Mouse (Mus musculus): Measurements from ENCODE around the gene Idh2. TPM values are rescaled to one million over a fixed set of nuclear protein-coding genes. Genes with fewer than 3 reads are reported as not detected.

Gene Idh2
- polyA plus RNA-seq, 1 experiment from 2014 or later: 215 TPM

- Histone ChIP-seq H3K4me1 (ENCODE audit: control insufficient read depth, insufficient read depth, low read depth, low read length) (peaks cover 22% of the 10 kb centered on the region), H3K36me3 (ENCODE audit: control insufficient read depth, insufficient read depth, low read length) (0 out of 2 replicates have a peak, but pooled peaks cover 2% of the 10 kb centered on the region), H3K27me3 (replicated peaks; ENCODE audit: control insufficient read depth, insufficient read depth, low read length) (no peaks in the 10 kb centered on the region), H3K9ac (ENCODE audit: low read depth, low read length) (no peak overlapping the region), H3K4me3 (ENCODE audit: low read length) (no peak overlapping the region), H3K4me2 (ENCODE audit: low read length) (no peak overlapping the region), H3K9me3 (ENCODE audit: control insufficient read depth, low read length) (no peaks in the 10 kb centered on the region), H3K27ac (ENCODE audit: low read depth, low read length) (no peak overlapping the region)
- ATAC-seq: no peak
- WGBS: 68% methylated on average over 9 of the region's 9 CpGs
These were observed 3.8 kb downstream of the Idh2 start for GRCm38 (mm10) chr7:80111066-80112045.

DNA sequence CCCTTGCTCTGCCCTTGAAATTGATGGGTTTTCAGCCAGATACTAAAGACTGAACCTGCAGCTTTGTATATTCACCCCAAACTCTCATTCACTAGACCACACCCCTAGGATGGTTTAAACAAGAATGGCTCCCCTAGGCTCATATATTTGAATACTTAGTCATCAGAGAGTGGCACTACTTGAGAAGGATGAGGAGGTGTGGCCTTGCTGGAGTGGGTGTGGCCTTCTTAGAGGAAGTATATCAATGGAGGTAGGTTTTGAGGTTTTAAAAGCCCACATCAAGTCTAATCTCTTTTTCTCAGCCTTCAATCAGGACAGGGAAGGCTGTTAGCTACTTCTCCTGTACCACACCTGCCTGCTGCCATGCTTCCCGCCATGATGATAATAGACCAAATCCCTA is 8.8 kb downstream of the Idh2 start:
- H3K9ac ChIP-seq (ENCODE audit: low read depth, low read length): no peak overlapping the region
- H3K36me3 ChIP-seq (ENCODE audit: control insufficient read depth, insufficient read depth, low read length): peaks cover 9% of the 10 kb centered on the region; the same call in 1 of the 2 replicates
- no peak for ATAC-seq
- H3K27me3 ChIP-seq (replicated peaks; ENCODE audit: control insufficient read depth, insufficient read depth, low read length): no peaks in the 10 kb centered on the region
- no peak overlapping the region for H3K4me3 ChIP-seq (ENCODE audit: low read length)
- WGBS: 94% methylated on average over 1 of the region's 1 CpGs
- H3K9me3 ChIP-seq (ENCODE audit: control insufficient read depth, low read length): no peaks in the 10 kb centered on the region
- H3K4me2 ChIP-seq (ENCODE audit: low read length): no peak overlapping the region
- H3K4me1 ChIP-seq (ENCODE audit: control insufficient read depth, insufficient read depth, low read depth, low read length): peaks cover 2% of the 10 kb centered on the region
- no peak overlapping the region for H3K27ac ChIP-seq (ENCODE audit: low read depth, low read length)

DNA sequence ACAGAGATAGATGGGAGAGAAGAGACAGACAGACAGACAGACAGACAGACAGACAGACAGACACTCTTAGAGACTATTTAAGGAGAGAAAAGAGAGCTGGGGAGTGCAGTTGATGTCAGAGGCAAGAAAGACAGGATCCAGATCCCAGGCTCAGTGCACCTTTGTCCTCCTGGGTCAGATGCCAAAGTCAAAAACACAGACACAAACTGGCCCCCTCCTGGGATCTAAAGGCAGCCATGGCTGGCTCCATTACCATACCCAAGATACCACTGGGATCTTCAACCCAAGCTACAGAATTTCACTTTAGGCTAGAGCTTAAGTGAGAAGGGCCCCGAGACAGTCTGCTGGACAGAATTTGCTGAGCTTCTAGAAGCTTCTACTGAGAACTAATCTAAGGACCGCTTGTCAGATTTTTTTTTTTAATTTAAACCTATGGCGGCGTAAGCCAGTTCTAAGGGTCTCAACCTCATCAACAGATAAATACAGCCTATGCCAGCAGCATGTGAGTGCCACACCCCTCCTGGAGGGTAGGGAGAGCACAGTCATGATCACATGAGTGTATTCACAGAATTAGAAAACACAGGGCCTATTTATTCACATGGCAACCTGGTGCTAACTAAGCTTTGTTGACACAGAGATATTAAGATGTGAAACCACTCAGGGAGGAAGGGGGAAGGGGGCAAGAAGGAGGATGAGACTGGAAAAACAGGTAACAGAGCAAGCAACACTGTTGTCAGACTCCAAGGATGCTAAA is 9.4 kb downstream of the Idh2 start:
- Histone ChIP-seq H3K27ac (ENCODE audit: low read depth, low read length) (no peak overlapping the region), H3K9me3 (ENCODE audit: control insufficient read depth, low read length) (no peaks in the 10 kb centered on the region), H3K4me2 (ENCODE audit: low read length) (no peak overlapping the region), H3K36me3 (ENCODE audit: control insufficient read depth, insufficient read depth, low read length) (peaks cover 12% of the 10 kb centered on the region; the same call in 1 of the 2 replicates), H3K9ac (ENCODE audit: low read depth, low read length) (no peak overlapping the region), H3K4me3 (ENCODE audit: low read length) (no peak overlapping the region), H3K4me1 (ENCODE audit: control insufficient read depth, insufficient read depth, low read depth, low read length) (peaks cover 2% of the 10 kb centered on the region; the same call in 1 of the 2 replicates), H3K27me3 (replicated peaks; ENCODE audit: control insufficient read depth, insufficient read depth, low read length) (no peaks in the 10 kb centered on the region)
- no peak for ATAC-seq
- 94% methylated on average over 4 of the region's 4 CpGs for WGBS

DNA sequence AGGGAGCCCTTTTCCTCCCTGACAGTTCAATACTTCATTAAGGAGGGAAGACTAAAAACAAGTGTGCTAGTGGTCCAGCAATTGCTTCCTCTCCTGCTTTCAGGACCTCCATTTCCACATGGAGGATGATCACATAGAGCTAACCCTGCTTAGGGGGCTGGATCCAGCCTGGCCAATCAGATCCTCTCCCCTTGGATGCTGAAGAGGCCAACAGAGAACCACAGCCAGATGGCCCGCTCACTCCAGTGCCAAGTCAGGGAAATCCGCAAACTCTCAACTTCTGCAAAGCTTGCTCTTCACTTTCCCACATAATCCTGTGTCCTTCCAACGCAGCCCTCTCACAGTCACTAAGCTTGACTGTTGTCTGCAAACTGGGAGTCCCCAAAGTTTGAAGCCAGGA is 11.9 kb downstream of the Idh2 start:
- Histone ChIP-seq H3K4me1 (ENCODE audit: control insufficient read depth, insufficient read depth, low read depth, low read length) (peaks cover 2% of the 10 kb centered on the region; the same call in 1 of the 2 replicates), H3K9ac (ENCODE audit: low read depth, low read length) (no peak overlapping the region), H3K27me3 (replicated peaks; ENCODE audit: control insufficient read depth, insufficient read depth, low read length) (no peaks in the 10 kb centered on the region), H3K9me3 (ENCODE audit: control insufficient read depth, low read length) (no peaks in the 10 kb centered on the region), H3K4me2 (ENCODE audit: low read length) (no peak overlapping the region), H3K27ac (ENCODE audit: low read depth, low read length) (no peak overlapping the region), H3K4me3 (ENCODE audit: low read length) (no peak overlapping the region), H3K36me3 (ENCODE audit: control insufficient read depth, insufficient read depth, low read length) (peaks cover 31% of the 10 kb centered on the region)
- WGBS: 81% methylated on average over 3 of the region's 3 CpGs
- ATAC-seq: peak; percentile 57; the same call in 1 of the 2 replicates

DNA sequence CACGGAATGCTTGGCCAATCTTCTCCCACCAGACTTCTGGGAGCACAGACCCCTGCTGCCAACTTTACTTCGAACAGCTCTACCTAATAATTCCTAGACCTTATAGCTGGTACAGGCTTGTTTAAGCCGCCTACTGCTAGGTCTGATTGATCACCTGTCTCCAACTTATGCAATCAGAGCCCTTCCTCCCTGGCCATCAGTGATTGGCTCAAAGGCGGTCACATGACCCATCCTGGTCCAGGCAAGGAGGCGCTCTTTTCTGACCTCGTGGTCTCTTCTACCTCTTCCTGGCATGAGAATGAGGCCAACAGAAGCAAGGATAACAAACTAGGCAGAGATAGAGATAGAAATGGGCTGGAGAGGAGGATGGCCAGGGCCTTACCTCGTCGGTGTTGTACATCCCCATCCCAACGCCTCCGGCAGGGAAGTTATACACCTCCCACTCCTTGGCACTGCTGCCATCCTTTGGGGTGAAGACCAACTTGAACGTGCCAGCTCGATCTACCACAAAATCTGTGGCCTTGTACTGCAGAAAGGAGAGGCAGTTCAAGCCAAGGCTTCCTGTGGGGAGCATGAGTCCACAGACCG is 16.7 kb downstream of the Idh2 start:
- Histone ChIP-seq H3K27me3 (replicated peaks; ENCODE audit: control insufficient read depth, insufficient read depth, low read length) (no peaks in the 10 kb centered on the region), H3K9me3 (ENCODE audit: control insufficient read depth, low read length) (no peaks in the 10 kb centered on the region), H3K36me3 (ENCODE audit: control insufficient read depth, insufficient read depth, low read length) (peaks cover 59% of the 10 kb centered on the region), H3K9ac (ENCODE audit: low read depth, low read length) (no peak overlapping the region), H3K27ac (ENCODE audit: low read depth, low read length) (no peak overlapping the region), H3K4me1 (ENCODE audit: control insufficient read depth, insufficient read depth, low read depth, low read length) (peaks cover 2% of the 10 kb centered on the region; the same call in 1 of the 2 replicates), H3K4me3 (ENCODE audit: low read length) (no peak overlapping the region), H3K4me2 (ENCODE audit: low read length) (no peak overlapping the region)
- ATAC-seq: no peak
- 96% methylated on average over 13 of the region's 13 CpGs for WGBS

DNA sequence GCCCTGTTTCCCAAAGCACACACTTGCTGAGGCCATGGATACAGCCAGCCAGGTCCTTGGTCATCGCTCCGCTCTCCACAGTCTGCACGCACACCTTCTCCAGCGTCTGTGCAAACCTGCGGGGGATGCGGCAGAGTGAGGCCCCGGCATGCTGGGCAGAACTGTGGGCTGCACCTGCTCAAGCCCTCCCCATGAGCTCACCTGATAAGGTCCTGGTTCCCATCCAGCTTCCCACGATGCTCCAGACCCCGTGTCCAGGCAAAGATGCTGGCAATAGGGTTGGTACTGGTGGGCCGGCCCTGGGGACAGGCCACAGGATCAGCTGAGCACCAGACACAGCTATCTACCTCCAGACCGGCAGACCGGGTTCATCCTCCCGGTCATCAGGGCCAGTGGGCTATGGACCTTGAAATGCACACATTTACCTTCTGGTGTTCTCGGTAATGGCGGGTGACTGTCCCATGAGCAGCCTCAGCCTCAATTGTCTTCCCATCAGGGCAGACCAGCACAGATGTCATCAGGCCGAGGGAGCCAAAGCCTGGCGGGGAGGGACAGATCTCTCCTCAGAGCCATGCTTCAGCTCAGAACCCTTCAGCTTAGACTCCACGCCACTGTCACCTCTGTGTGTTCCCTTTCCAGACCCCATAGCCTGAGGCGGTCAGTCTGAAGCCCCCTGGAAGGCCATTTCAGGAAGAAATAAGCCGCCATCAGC is 19.4 kb downstream of the Idh2 start:
- H3K4me3 ChIP-seq (ENCODE audit: low read length): no peak overlapping the region
- 91% methylated on average over 20 of the region's 20 CpGs for WGBS
- no peaks in the 10 kb centered on the region for H3K9me3 ChIP-seq (ENCODE audit: control insufficient read depth, low read length)
- peaks cover 50% of the 10 kb centered on the region for H3K36me3 ChIP-seq (ENCODE audit: control insufficient read depth, insufficient read depth, low read length)
- H3K4me1 ChIP-seq (ENCODE audit: control insufficient read depth, insufficient read depth, low read depth, low read length): no peaks in the 10 kb centered on the region
- no peak overlapping the region for H3K9ac ChIP-seq (ENCODE audit: low read depth, low read length)
- H3K4me2 ChIP-seq (ENCODE audit: low read length): no peak overlapping the region
- H3K27me3 ChIP-seq (replicated peaks; ENCODE audit: control insufficient read depth, insufficient read depth, low read length): no peaks in the 10 kb centered on the region
- no peak for ATAC-seq
- H3K27ac ChIP-seq (ENCODE audit: low read depth, low read length): no peak overlapping the region

DNA sequence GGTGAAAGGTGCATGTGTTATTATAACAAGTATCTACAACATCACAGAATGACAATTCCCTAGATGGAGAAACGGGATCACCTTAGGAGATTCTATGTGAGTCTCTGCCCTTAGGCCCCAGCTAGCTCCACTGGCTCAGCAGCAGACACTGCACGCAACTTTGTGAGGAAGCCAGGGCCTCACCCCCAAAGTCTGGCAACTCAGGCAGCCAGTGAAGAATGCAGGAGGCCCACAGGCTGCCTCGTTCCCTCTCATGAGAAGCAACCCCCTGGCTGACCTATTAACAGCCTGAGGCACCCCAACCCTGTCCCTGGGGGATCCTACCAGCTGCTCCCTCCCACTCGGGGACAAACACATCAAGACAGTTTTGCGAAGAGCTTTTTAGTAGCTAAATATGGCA is 20.7 kb downstream of the Idh2 start:
- 58% methylated on average over 5 of the region's 5 CpGs for WGBS

DNA sequence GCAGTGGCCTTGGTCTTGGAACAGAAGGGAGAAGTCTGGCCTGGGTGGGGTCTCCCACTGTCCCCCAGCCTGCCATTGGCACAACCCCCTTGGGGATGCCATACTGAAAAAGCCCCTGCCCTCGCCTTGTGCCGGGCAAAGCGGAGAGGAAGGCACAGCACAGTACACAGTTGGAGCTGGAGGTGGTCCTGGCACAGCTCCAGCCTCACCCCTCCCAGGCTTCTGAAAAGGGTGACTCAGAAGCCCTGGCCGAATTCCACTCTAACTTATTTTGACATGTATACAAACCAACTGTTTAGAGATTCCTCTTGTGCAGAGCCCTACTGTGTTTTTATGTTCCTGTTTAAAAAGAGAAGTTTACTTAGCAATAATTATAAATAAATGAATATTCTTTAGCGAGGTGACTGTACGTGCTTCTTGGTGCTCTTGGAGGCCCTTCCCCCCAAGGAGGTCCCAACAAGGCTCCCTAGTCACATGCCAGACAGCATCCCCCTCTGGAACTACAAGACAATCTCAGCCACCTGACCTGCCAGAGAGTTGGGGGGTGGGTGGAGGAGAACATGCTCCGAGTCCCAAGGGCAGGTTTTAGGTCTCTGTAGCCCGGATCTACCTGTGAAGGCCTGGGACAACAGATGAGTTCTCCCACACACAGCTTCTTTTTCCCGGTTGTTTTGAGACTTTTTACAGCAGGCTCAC is 22.7 kb downstream of the Idh2 start:
- Histone ChIP-seq H3K9me3 (ENCODE audit: control insufficient read depth, low read length) (no peaks in the 10 kb centered on the region), H3K36me3 (ENCODE audit: control insufficient read depth, insufficient read depth, low read length) (peaks cover 26% of the 10 kb centered on the region), H3K4me1 (ENCODE audit: control insufficient read depth, insufficient read depth, low read depth, low read length) (no peaks in the 10 kb centered on the region), H3K27ac (ENCODE audit: low read depth, low read length) (no peak overlapping the region; the same call in 1 of the 2 replicates), H3K27me3 (replicated peaks; ENCODE audit: control insufficient read depth, insufficient read depth, low read length) (no peaks in the 10 kb centered on the region), H3K4me2 (ENCODE audit: low read length) (no peak overlapping the region), H3K4me3 (ENCODE audit: low read length) (no peak overlapping the region), H3K9ac (ENCODE audit: low read depth, low read length) (no peak overlapping the region)
- WGBS: 57% methylated on average over 9 of the region's 9 CpGs
- ATAC-seq: peak; percentile 56

More for the DNA sequence above, 20.7 kb downstream of the Idh2 start:
- H3K9me3 ChIP-seq (ENCODE audit: control insufficient read depth, low read length): no peaks in the 10 kb centered on the region
- no peak overlapping the region for H3K4me3 ChIP-seq (ENCODE audit: low read length)
- no peaks in the 10 kb centered on the region for H3K4me1 ChIP-seq (ENCODE audit: control insufficient read depth, insufficient read depth, low read depth, low read length)
- H3K27ac ChIP-seq (ENCODE audit: low read depth, low read length): no peak overlapping the region
- no peak overlapping the region for H3K9ac ChIP-seq (ENCODE audit: low read depth, low read length)
- ATAC-seq: no peak
- no peak overlapping the region for H3K4me2 ChIP-seq (ENCODE audit: low read length)
- H3K27me3 ChIP-seq (replicated peaks; ENCODE audit: control insufficient read depth, insufficient read depth, low read length): no peaks in the 10 kb centered on the region
- peaks cover 41% of the 10 kb centered on the region for H3K36me3 ChIP-seq (ENCODE audit: control insufficient read depth, insufficient read depth, low read length)
